Mouse (Mus musculus): ENCODE data around the gene Hnrnpk. TPM values are rescaled to one million over a fixed set of nuclear protein-coding genes. Genes with fewer than 3 reads are reported as not detected.

Gene Hnrnpk
- 1,165 TPM for total RNA-seq (2023)

DNA sequence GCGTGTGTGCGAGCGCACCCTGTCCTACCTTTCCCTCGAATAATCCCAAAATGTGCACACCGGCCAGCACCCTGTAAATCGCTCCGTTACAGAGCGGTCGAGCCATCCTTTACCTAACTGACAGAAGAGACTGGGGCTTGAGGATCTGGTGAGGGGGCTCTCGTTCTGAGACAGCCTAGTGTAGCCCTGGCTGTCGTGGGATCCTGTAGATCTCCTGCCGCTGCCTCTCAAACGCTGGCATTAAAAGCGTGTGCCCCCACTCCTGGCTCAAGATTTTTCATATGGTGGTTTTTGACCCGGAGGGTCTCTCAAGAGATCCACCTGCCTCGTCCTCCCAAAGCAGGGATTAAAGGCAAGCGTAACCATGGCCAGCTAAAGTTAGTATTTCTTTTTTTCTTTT is at the start of gene Hnrnpk:
Hnrnpk (minus strand) TSS at position 101 of the 400 bp plus-strand sequence.

DNA sequence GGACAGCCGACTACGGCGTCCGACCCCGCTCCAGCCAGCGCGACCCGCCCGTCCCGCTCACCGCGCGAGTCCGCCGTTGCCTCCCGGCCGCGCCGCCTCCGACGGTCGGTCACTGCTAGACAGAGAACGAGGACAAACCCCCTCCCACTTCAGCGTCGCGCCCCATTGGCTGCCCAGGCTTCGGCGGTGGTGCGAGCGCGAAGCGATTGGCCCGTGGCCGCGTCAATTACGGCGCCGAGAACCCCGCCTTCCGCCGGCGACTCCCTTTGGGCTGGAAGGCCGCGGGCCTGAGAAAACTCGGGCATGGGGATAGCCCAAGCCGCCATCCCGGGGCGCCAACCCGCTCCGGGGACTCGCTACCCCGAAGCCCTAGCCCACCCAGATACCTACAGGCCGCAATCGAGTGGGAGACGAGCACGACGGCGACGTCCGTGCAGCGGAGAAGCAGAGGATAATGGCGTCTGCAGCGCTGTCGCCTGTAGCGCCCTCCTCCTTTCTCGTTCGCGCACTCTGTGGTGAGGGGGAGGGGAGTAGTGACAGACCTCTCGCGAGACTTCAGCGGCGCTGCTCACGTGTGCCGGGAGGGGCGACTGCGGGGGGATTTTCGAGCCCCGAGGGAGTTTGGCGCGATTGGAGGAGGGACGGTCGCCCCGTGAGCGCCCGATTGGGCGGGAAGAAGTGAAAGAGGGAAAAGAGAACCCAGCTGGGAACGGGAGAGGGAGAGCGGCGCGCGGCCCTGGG is 970 bp downstream of the Hnrnpk start, which contains the start of gene Rmi1:
Rmi1 (plus strand) TSS at position 246 of the 741 bp plus-strand sequence.

DNA sequence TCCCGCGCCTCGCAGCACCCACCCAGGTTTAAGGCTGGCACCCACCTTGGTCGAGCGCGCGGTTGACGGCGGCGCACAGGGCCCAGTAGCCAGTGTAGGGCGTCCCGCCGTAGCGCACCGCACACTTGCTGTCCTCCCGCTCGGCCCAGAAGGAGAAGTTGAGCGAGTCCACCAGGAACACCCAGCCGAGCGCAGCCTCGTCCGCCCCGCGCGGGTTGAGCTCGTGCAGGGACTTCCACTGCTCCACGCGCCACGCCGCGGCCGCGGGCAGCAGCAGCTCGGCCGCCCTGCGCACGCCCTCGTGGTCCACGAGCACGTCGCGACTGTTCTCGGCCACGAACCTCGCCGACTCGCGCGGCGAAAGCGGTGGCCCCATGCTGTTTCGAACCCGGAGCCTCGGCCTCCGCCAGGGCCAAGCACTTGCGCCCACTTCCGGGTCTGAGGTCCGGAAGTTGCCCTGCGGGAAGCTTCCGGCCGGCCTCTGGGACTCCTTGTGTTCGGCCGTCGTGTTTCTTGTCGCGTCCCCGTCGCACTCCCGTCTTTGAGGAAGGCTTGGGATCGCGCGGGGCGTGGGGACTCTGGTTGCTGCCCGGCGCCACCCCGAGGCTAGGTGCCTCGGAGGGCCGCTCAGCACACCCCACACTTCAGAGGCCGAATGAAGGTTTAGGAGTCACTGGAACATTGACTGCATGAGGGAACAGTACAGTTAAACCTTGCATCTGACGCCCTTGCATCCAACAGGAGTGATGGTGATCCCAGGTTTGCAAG is 18.2 kb downstream of the Hnrnpk start, which contains the start of gene 2210016F16Rik:
2210016F16Rik (minus strand) TSS at position 447 of the 768 bp plus-strand sequence.

DNA sequence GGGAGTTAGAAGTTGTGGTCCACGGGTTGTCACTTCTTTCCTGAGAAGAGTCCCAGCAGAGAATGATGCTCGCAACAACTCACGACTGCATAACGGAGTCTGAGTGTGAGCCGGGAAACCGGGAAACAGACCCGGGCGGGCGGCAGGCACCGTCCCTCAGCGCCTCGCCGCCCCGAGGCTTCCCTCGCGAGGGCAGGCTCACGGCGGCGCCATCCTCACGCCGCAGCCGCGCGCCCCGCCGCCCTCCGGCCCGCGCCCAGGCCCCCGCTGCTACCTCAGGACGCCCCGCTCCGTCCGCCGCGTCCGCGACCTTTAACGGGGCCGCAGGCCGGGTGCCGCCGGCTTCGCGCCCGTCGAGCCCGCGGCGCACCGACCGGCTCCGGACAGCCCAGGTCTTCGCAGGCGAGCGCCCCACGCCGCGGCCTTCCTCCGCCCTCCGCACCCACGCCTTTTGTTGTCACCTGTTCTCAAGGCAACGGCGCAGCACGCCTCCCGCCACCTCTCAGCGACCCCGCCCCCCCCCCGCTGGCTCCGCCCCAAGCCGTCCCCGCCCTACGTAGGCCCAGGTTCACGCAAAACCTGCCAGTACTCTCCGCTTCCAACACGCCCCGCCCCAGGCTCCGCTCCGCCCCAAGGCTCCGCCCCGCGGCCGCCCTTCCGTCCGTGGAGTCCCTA is 44.4 kb downstream of the Hnrnpk start, which contains the start of gene Kif27:
Kif27 (minus strand) TSS at position 494 of the 675 bp plus-strand sequence.

Other genes starting within 250 kb of the Hnrnpk start
- gene Idnk, start 245.7 kb downstream of the Hnrnpk start, total RNA-seq (2023), result 96.7 TPM
- 96.8 TPM for gene Ubqln1, start 187.7 kb downstream of the Hnrnpk start, total RNA-seq (2023)
- gene Gkap1, start 127.6 kb downstream of the Hnrnpk start, total RNA-seq (2023), result 1.1 TPM
- gene Kif27, start 44.2 kb downstream of the Hnrnpk start, total RNA-seq (2023), result 0.15 TPM
- gene 2210016F16Rik, start 18.1 kb downstream of the Hnrnpk start, total RNA-seq (2023), result 16.6 TPM
- gene Rmi1, start 1.1 kb downstream of the Hnrnpk start, total RNA-seq (2023), result 37.5 TPM
- not detected for gene Slc28a3, start 207.5 kb upstream of the Hnrnpk start, total RNA-seq (2023)

All from CD4-positive naive resting alpha-beta T cell, adult 76 days (primary cell).